Mouse (Mus musculus) cortical plate, adult 2 months (tissue): Measurements from ENCODE around the gene Nsl1. TPM values are rescaled to one million over a fixed set of nuclear protein-coding genes. Genes with fewer than 3 reads are reported as not detected.
A peak's percentile ranks its signal among the peaks of the same experiment; 100 is the strongest.

Experiments used
- H3K27ac ChIP-seq: fragments of 200-500 bp; 2 replicates; pipeline ENCODE4 v1.5.1; 2012; ENCODE audit warnings: low read length, control low read depth, inconsistent platforms; ENCODE audit not compliant: insufficient read depth
- H3K4me1 ChIP-seq: fragments of 200-500 bp; 2 replicates; pipeline ENCODE4 v1.6.1; 2011; ENCODE audit warnings: low read length; ENCODE audit not compliant: control insufficient read depth, insufficient read depth
- H3K4me3 ChIP-seq: fragments of 200-500 bp; 2 replicates; pipeline ENCODE4 v1.5.1; 2011; ENCODE audit warnings: mild to moderate bottlenecking, low read length, control low read depth; ENCODE audit not compliant: insufficient read depth
- CTCF ChIP-seq: fragments of 200-500 bp; IDR thresholded peaks from 2 replicates; pipeline ENCODE4 v1.5.1; 2011; ENCODE audit warnings: mild to moderate bottlenecking, control low read depth, low read length; ENCODE audit not compliant: insufficient read depth; ENCODE audit errors: extremely low read depth
- POLR2A ChIP-seq: fragments of 200-500 bp; IDR thresholded peaks from 2 replicates; pipeline ENCODE4 v1.6.1; 2011; ENCODE audit warnings: mild to moderate bottlenecking, low read length, control low read depth; ENCODE audit not compliant: insufficient read depth; ENCODE audit errors: extremely low read depth
- polyA plus RNA-seq: library from polyadenylated mRNA; depleted of rRNA; stranded (reverse); fragments of >200 nt; gene quantifications from 2 replicates; pipeline ENCODE4 v1.2.3, GENCODE M21; 2012

Gene Nsl1
- polyA plus RNA-seq, 1 experiment = 0.52 TPM

DNA sequence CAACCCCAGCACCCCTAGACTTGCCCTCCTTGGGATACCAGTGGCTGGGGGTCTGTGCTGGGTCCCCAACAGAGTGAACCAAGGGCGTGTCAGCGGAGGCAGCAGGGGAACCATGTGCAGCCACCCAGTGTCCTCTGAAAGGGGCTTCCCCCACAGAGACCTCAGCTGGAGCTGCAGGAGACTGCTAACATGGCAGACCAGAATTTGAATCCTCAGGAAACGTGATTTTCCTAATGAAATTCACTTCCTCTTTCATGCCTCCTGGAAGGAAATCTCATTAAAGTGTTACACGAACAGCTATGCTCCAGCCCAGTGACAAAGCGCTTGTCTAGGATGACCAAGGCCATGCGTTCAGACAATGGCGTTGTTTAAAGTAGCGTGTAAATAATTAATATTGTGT is 24.1 kb downstream of the Nsl1 start:
- H3K4me1 ChIP-seq = no peaks in the 10 kb centered on the region
- TF ChIP-seq CTCF (no peak), POLR2A (no peak)
- H3K4me3 ChIP-seq = no peak overlapping the region
- no peak overlapping the region for H3K27ac ChIP-seq

DNA sequence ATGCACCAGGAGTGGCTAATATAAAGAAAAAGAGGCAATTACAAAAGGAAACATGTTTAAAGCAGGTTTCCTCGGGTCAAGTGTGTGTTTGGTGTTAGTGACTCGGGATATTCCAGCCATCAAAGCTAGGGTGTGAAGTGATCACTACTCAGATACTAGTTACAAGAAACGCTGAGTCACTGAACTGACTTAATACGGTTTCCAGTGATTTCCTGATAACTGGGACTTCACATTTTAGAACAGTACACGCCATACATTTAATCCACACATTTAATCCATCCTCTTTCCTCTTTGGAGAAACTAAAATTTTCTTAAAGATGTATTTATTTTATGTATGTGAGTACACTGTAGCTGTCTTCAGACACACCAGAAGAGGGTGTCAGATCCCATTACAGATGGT is 25.1 kb downstream of the Nsl1 start:
- H3K27ac ChIP-seq = no peak overlapping the region
- H3K4me1 ChIP-seq = peaks cover 3% of the 10 kb centered on the region
- TF ChIP-seq POLR2A = no peak
- H3K4me3 ChIP-seq = no peak overlapping the region

DNA sequence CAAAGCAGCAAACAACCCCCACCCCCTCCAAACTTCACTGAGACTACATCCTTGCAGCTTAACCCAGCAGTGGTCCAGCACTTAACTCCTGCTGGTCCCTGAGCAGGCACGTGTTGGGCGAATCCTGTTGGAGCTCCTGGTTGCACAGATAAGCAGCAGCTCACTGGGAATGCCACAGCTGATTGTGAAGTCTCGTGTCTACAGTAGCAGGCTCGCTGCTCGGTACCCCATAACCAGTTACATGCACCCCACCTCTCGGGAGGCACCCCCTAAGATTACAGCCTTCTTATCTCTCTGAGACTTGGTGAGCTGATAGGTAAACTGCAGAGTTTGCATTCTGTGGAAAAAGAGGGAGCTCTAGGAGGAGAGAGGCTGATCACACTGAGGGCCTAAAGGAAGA is 26.5 kb downstream of the Nsl1 start:
- Histone ChIP-seq H3K4me1 (peaks cover 5% of the 10 kb centered on the region), H3K27ac (no peak overlapping the region), H3K4me3 (no peak overlapping the region)
- no peak for TF ChIP-seq POLR2A
- no peak for TF ChIP-seq CTCF

DNA sequence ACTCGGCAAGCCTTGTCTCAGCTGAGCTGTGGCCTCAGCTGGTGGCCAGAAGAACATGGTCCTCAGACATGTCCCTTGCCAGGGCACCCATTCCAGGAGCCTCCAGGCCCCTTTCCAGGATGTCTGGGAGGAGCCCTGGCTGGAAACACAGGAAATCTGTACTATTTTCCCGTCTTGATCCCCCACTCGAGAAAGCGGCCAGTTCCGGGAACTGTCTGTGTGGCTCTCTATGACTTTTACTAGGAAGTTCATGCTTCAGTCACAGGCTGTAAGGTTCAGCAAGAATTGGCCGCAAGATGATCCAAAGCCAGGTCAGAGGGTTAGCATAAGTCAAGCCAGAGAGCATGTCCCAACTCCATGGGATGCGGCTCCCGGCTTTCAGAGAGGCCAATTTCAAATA is 29.2 kb downstream of the Nsl1 start:
- H3K4me3 ChIP-seq = no peak overlapping the region
- no peak overlapping the region for H3K27ac ChIP-seq
- TF ChIP-seq POLR2A (no peak), CTCF (no peak)
- H3K4me1 ChIP-seq = peaks cover 5% of the 10 kb centered on the region

DNA sequence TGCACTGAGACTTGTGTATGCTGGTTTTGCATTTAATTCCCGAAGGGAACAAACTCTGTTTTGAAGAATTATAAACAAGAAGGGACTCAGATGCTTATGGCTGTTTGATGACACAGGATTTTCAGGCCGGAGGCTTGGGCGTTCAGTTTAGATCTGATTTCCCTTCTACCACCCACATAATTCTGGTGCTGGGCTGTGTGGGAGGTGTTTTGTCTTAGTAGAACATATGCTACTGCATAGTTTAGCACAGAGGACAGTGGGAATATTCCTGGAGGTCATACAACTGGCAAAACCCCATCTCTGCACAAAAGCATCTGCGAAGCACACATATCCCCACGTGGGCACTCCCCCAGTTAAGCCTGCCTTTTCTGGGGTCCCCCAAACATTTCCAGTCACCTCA is 30.8 kb downstream of the Nsl1 start:
- Histone ChIP-seq H3K27ac (no peak overlapping the region), H3K4me1 (peaks cover 7% of the 10 kb centered on the region), H3K4me3 (no peak overlapping the region)
- TF ChIP-seq CTCF (no peak), POLR2A (no peak)

DNA sequence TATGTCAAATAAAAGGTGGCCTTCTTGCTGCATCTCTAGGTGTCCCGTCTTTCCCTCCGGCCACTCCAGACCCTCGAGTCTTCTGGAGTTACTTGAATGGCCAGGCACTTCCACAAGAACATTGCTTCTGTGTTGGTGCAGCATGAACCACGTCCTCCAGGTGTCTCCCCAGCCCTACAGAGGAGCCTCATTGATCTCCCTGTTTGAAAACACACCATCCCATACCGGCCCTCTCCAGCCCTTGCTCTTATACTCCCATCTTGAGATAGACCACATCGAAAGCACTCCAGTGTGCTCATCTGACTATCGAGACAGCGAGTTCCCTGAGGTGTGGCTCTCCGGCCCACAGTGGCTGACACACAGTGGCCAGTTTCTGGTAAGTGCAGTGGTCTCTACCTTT is 32.2 kb downstream of the Nsl1 start:
- H3K4me3 ChIP-seq = no peak overlapping the region
- TF ChIP-seq CTCF = peak; percentile 65
- TF ChIP-seq POLR2A = no peak
- H3K27ac ChIP-seq = no peak overlapping the region
- H3K4me1 ChIP-seq = peaks cover 7% of the 10 kb centered on the region

DNA sequence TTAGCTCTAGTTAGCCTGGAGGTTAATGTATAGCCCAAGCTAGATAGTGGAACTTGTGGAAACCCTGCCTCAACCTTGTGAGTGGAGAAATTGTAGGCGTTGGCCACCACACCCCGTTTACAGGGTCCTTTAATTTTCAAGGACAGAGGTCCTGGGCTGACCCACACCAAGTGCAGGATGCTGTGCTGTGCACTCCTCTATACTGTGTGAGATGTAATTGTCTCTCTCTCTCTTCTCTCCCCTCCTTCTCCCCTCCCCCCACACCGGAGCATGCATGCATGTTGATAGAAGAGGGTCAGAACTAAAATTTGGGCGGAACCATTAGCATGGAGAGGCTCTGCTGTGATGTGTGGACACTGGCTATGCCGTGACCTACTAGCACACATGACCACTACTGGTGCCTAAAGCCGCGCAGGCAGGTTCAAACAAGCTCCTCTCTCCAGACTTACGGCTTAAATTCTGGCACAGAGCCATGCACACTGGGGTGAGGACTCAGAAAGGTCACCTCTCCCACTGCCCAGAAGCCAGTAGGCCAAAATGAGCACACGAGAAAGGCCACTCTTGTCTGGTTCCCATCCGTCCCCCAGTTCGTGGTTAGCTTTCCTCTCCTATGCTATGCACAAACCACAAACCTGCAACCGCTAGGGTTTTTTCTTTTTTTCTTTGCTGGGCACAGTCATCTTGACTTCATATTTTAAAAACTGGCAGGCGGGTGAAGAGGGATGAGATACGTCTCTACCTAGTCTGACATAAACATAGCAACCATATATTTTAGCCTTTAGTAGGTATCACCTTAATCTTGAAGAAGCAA is 34.3 kb downstream of the Nsl1 start:
- H3K4me1 ChIP-seq = peaks cover 7% of the 10 kb centered on the region
- no peak overlapping the region for H3K27ac ChIP-seq

DNA sequence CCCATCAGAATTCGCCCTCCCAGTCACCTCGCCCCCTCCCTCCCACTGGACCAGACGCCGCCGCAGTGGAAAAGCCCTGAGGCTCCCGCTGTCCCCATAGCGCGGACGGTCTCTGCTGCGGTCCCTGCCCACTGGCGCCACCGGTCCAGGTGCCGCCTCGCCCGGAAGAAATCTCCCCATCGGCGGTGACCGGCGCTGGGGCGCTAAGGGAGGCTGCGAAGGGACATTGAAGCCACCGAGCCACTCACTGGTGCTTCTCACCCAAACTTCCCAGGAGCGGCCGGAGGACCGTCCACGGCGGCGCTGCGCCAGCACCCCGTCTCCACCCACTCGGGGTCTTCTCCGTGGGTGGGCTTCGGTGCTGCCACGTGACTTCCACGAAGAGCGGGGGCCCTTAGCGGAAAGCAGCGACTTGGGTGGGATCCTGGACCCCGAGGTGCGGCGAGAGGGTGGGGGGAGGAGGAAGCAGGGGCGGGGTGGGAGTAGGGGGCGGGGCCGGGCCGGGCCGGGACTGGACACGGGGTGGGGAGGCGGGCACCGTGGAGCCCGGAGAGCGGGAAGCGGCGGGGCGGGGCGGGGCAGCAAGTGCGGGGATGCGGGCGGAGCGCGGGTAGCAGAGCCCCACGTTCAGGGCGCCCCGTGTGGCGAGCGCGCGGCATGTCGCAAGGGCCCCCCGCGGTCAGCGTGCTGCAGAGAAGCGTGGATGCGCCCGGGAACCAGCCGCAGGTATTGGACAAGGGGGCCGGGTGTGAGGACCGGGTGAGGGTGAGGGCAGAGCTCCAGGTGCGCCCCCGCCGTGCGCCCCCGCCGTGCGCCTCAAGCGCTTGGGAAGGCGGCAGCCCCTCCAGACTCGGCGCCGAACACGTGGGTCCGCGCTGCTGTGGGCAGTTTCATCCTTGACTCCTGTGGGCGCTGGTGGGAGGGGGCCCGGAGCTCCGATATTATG is 35.3 kb downstream of the Nsl1 start, which contains the start of gene Batf3:
TSS of gene Batf3 (plus strand) at position 46 of the 946 bp plus-strand sequence.
- peaks cover 4% of the 10 kb centered on the region; the same call in 1 of the 2 replicates for H3K4me1 ChIP-seq

More for the DNA sequence above, 34.3 kb downstream of the Nsl1 start:
- peak overlapping the region; percentile 28; the same call in 1 of the 2 replicates for H3K4me3 ChIP-seq
- TF ChIP-seq POLR2A (no peak), CTCF (no peak)

DNA sequence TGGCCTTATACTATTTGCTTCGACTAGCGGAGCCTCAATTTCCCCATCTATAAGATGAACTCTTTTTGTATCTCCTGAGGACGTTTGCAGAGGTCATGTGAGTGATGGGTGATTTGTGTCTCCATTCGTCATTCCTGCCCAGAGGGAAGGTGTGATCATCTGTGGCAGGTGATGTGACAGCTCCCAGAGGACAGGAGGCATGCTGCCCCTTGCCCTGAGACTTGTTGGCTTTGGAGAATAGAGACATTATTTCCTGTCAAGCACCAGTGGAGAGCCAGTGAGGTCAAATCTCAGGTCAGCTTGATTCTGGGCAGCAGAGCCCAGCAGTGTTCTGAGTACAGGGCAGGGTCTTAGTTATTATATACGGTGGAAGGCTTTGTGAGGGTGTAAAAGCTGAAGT is 36.3 kb downstream of the Nsl1 start:
- Histone ChIP-seq H3K4me3 (no peak overlapping the region), H3K4me1 (0 out of 2 replicates have a peak, but pooled peaks cover 2% of the 10 kb centered on the region), H3K27ac (no peak overlapping the region)
- TF ChIP-seq CTCF = no peak

More for the DNA sequence above, 35.3 kb downstream of the Nsl1 start, which contains the start of gene Batf3:
- Histone ChIP-seq H3K4me3 (peak within 1 kb of the TSS; percentile 28), H3K27ac (no peak within 1 kb of the TSS)
- TF ChIP-seq POLR2A (no peak), CTCF (no peak)

DNA sequence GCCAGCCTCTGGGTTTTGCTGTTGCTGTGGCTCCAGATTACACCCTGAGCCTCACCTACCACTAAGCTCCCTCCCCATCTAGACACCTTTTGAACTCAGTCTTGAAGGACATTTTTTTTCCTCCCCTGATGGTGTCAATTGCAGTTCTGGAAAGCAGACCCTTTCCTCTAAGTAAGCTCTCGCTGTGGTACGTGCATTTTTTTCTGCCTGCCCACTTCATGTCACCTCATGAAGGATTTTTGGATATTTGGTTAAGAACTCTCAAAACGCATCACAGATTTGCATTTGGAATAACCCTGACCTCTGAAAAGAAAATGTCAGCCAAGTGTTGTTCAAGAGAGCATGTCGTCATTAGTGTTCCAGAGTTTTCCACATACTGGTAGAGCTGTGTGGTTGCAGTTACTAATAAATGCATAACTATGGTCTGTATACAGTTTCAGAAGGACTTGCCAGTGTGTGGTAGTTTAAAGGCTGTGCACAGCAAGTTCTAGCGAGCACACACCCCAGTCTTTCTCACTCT is 37.0 kb downstream of the Nsl1 start:
- TF ChIP-seq CTCF = no peak
- TF ChIP-seq POLR2A = no peak

More for the DNA sequence above, 37.0 kb downstream of the Nsl1 start:
- no peak overlapping the region for H3K4me3 ChIP-seq
- no peak overlapping the region for H3K27ac ChIP-seq
- 0 out of 2 replicates have a peak, but pooled peaks cover 2% of the 10 kb centered on the region for H3K4me1 ChIP-seq
